Mouse (Mus musculus) C2C12 (cell line): ENCODE measurements around the gene Palm2.

Experiments
- CEBPB ChIP-seq: IDR thresholded peaks from one replicate; pipeline ENCODE4 v1.6.1; 2011; ENCODE audit warnings: low read depth, mild to moderate bottlenecking, control low read depth, moderate library complexity
- CTCF ChIP-seq: IDR thresholded peaks from one replicate; pipeline ENCODE4 v1.5.1; 2011; ENCODE audit not compliant: control insufficient read depth, insufficient read depth, insufficient read length
- MAX ChIP-seq: IDR thresholded peaks from one replicate; pipeline ENCODE4 v1.6.1; 2011; ENCODE audit warnings: mild to moderate bottlenecking, control low read depth
- MYOD1 ChIP-seq: IDR thresholded peaks from one replicate; pipeline ENCODE4 v1.6.1; 2011; ENCODE audit warnings: low read depth; ENCODE audit not compliant: control insufficient read depth, insufficient read length
- USF1 ChIP-seq: IDR thresholded peaks from one replicate; pipeline ENCODE4 v1.6.1; 2011; ENCODE audit warnings: low read depth, mild to moderate bottlenecking, control low read depth, moderate library complexity

GRCm38 (mm10) chr4:57722296-57722695, 288.2 kb downstream of the Palm2 start:
- TF ChIP-seq CTCF, result no peak
- TF ChIP-seq MAX, result no peak
- no peak for TF ChIP-seq MYOD1
- no peak for TF ChIP-seq USF1
- no peak for TF ChIP-seq CEBPB
